Mouse (Mus musculus): Measurements from ENCODE around the gene Cadm2. TPM values are rescaled to one million over a fixed set of nuclear protein-coding genes. Genes with fewer than 3 reads are reported as not detected.

The Cadm2 gene
- polyA plus RNA-seq, 1 experiment, result 0.85 TPM

DNA sequence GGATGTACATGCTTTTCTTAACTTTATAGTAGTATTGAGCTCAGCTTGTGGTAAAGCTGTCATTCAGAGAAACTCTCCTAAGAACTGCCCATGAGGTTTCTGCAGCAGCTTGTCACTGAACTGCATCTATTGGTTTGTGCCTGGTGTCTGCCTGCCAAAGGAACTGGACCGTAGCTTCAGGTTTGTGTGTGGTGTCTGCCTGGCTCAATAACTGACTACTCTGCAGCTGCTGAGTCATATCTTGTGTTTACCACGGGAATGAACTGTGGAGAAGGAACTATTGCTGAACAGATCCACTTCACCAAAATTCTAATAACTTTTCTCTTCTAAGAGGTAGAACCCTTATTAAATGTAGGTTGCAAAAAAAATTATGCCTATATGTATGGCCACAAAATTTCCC is 603.0 kb downstream of the Cadm2 start:
- WGBS, result 62% methylated on average over 2 of the region's 2 CpGs

DNA sequence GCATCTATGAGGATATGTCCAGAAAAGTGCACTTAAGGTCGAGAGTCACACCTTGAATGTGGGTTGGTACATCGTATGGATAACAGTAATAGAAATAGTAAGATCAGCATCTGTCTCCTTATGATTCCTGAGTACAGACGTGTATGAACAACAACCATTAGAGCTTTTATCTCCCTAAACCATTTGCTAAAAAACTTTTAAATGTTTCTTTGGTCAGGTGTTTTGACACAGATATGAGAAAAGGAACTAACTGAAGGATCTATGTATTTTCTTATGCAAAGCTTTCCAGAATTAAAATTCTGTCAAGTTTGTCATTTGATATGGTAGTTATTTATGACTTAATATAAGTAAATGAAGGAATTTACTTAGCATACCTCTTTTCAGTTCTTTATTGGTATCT is 617.5 kb downstream of the Cadm2 start:
- no peak for DNase-seq
- Histone ChIP-seq H3K4me3 (ENCODE audit: control insufficient read depth, insufficient read depth, low read length) (no peak overlapping the region), H3K4me1 (replicated peaks; ENCODE audit: control insufficient read depth, insufficient read depth, low read length) (no peaks in the 10 kb centered on the region), H3K27me3 (ENCODE audit: control insufficient read depth, insufficient read depth, low read length) (no peaks in the 10 kb centered on the region), H3K36me3 (ENCODE audit: control insufficient read depth, insufficient read depth, low read length) (no peaks in the 10 kb centered on the region), H3K27ac (ENCODE audit: control insufficient read depth, insufficient read depth, low read length) (no peak overlapping the region)
- 75% methylated on average over 3 of the region's 3 CpGs for WGBS
- TF ChIP-seq CTCF (IDR thresholded peaks at IDR 0.05; ENCODE audit: borderline replicate concordance, control insufficient read depth, extremely low read depth, insufficient read depth, low read length, poor library complexity), result no peak
- no peak for TF ChIP-seq POLR2A (IDR thresholded peaks at IDR 0.05; ENCODE audit: control insufficient read depth, extremely low read depth, insufficient read depth, low read length, poor library complexity)

More for the DNA sequence above, 603.0 kb downstream of the Cadm2 start:
- no peak overlapping the region for H3K27ac ChIP-seq (ENCODE audit: control insufficient read depth, insufficient read depth, low read length)
- no peak for DNase-seq
- no peak overlapping the region for H3K4me3 ChIP-seq (ENCODE audit: control insufficient read depth, insufficient read depth, low read length)
- TF ChIP-seq POLR2A (IDR thresholded peaks at IDR 0.05; ENCODE audit: control insufficient read depth, extremely low read depth, insufficient read depth, low read length, poor library complexity) (no peak), CTCF (IDR thresholded peaks at IDR 0.05; ENCODE audit: borderline replicate concordance, control insufficient read depth, extremely low read depth, insufficient read depth, low read length, poor library complexity) (no peak)
- H3K27me3 ChIP-seq (ENCODE audit: control insufficient read depth, insufficient read depth, low read length), result no peaks in the 10 kb centered on the region
- H3K4me1 ChIP-seq (replicated peaks; ENCODE audit: control insufficient read depth, insufficient read depth, low read length), result no peaks in the 10 kb centered on the region
- H3K36me3 ChIP-seq (ENCODE audit: control insufficient read depth, insufficient read depth, low read length), result no peaks in the 10 kb centered on the region

DNA sequence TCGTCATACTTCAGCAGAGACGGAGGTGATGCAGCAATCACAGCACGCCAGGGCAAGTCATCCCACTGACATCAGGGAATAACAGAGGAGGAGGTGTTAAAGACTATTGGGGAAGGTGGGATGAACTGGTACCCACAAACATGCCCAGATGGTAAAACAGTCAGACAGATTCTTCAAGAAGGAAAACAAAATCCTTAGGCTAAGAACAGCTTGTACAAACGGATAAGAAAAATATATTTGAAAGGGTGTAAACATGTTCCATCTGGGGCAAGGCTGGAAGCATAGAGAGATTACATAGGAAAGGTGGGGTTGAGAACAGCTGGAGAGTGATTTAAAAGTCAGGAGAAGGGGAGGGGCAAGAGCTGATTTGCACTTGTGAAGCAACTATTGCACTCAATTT is 619.0 kb downstream of the Cadm2 start:
- Histone ChIP-seq H3K36me3 (ENCODE audit: control insufficient read depth, insufficient read depth, low read length) (no peaks in the 10 kb centered on the region), H3K27ac (ENCODE audit: control insufficient read depth, insufficient read depth, low read length) (no peak overlapping the region), H3K4me1 (replicated peaks; ENCODE audit: control insufficient read depth, insufficient read depth, low read length) (no peaks in the 10 kb centered on the region), H3K4me3 (ENCODE audit: control insufficient read depth, insufficient read depth, low read length) (no peak overlapping the region), H3K27me3 (ENCODE audit: control insufficient read depth, insufficient read depth, low read length) (no peaks in the 10 kb centered on the region)
- DNase-seq, result no peak
- TF ChIP-seq CTCF (IDR thresholded peaks at IDR 0.05; ENCODE audit: borderline replicate concordance, control insufficient read depth, extremely low read depth, insufficient read depth, low read length, poor library complexity), result no peak
- TF ChIP-seq POLR2A (IDR thresholded peaks at IDR 0.05; ENCODE audit: control insufficient read depth, extremely low read depth, insufficient read depth, low read length, poor library complexity), result no peak
- 68% methylated on average over 4 of the region's 4 CpGs for WGBS

DNA sequence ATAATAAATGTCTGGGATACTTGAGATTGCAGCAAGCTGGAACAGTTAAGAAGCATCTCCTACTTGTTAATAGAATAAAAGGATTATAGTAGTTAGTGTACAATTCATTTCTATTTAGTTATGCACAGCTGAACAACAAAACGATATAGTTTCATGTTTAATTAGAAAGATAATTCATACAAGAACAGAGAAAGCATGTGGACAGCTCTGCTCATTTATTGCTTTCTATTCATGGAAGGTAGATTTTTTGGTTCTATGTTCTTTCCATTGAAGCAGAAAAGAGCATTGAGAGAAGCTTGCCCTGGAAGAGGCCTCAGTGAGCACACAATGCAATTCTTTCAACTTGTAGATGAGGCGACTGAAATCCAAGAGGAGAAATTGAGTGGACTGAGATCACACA is 623.2 kb downstream of the Cadm2 start:
- no peaks in the 10 kb centered on the region for H3K36me3 ChIP-seq (ENCODE audit: control insufficient read depth, insufficient read depth, low read length)
- no peak overlapping the region for H3K4me3 ChIP-seq (ENCODE audit: control insufficient read depth, insufficient read depth, low read length)
- no peak for TF ChIP-seq CTCF (IDR thresholded peaks at IDR 0.05; ENCODE audit: borderline replicate concordance, control insufficient read depth, extremely low read depth, insufficient read depth, low read length, poor library complexity)
- TF ChIP-seq POLR2A (IDR thresholded peaks at IDR 0.05; ENCODE audit: control insufficient read depth, extremely low read depth, insufficient read depth, low read length, poor library complexity), result no peak
- DNase-seq, result no peak
- WGBS, result 92% methylated on average over 2 of the region's 2 CpGs
- no peaks in the 10 kb centered on the region for H3K4me1 ChIP-seq (replicated peaks; ENCODE audit: control insufficient read depth, insufficient read depth, low read length)
- no peak overlapping the region for H3K27ac ChIP-seq (ENCODE audit: control insufficient read depth, insufficient read depth, low read length)
- H3K27me3 ChIP-seq (ENCODE audit: control insufficient read depth, insufficient read depth, low read length), result no peaks in the 10 kb centered on the region

DNA sequence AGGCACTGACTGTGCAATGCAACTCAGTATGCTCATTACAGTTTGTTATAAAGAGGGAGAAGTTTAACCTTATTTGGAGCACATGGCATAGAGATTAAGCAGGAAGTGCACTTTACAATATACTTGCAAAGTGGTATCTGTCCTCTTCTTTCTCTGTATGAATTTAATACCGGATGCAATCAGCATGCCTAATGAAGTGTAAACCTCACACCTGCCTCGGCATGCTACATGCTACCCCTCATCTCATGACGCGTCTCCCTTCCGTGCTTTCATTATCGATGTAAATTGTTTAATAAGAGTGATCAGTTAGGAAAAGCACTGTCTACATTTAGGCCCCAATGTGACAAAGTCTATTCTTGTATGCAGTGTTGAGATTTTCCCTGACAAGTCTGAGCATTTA is 633.0 kb downstream of the Cadm2 start:
- 91% methylated on average over 6 of the region's 6 CpGs for WGBS
- TF ChIP-seq CTCF (IDR thresholded peaks at IDR 0.05; ENCODE audit: borderline replicate concordance, control insufficient read depth, extremely low read depth, insufficient read depth, low read length, poor library complexity) (no peak), POLR2A (IDR thresholded peaks at IDR 0.05; ENCODE audit: control insufficient read depth, extremely low read depth, insufficient read depth, low read length, poor library complexity) (no peak)
- H3K27me3 ChIP-seq (ENCODE audit: control insufficient read depth, insufficient read depth, low read length), result no peaks in the 10 kb centered on the region

DNA sequence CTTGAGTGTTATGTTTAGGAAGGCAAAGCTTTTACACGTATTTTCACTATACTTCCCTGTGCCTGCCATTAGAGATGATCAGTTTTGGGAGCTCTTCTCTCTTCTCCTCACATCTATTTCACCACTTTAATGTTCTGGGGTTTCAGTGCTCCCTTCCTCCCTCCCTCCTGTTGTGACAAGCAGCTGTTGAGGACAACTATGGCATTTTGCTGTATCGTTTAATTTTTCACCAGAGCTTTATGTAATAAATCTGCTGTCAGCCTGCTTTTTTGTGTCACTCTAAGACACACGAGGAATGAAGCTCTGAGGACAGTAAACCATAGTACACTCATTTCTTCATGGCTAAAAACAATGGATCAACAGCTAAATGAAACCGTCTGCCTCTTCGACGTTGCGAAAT is 633.8 kb downstream of the Cadm2 start:
- Histone ChIP-seq H3K4me1 (replicated peaks; ENCODE audit: control insufficient read depth, insufficient read depth, low read length) (no peaks in the 10 kb centered on the region), H3K27ac (ENCODE audit: control insufficient read depth, insufficient read depth, low read length) (no peak overlapping the region), H3K36me3 (ENCODE audit: control insufficient read depth, insufficient read depth, low read length) (no peaks in the 10 kb centered on the region), H3K27me3 (ENCODE audit: control insufficient read depth, insufficient read depth, low read length) (no peaks in the 10 kb centered on the region), H3K4me3 (ENCODE audit: control insufficient read depth, insufficient read depth, low read length) (no peak overlapping the region)
- TF ChIP-seq POLR2A (IDR thresholded peaks at IDR 0.05; ENCODE audit: control insufficient read depth, extremely low read depth, insufficient read depth, low read length, poor library complexity), result no peak
- TF ChIP-seq CTCF (IDR thresholded peaks at IDR 0.05; ENCODE audit: borderline replicate concordance, control insufficient read depth, extremely low read depth, insufficient read depth, low read length, poor library complexity), result no peak
- no peak for DNase-seq
- 81% methylated on average over 7 of the region's 7 CpGs for WGBS

More for the DNA sequence above, 633.0 kb downstream of the Cadm2 start:
- no peak for DNase-seq
- Histone ChIP-seq H3K4me3 (ENCODE audit: control insufficient read depth, insufficient read depth, low read length) (no peak overlapping the region), H3K36me3 (ENCODE audit: control insufficient read depth, insufficient read depth, low read length) (no peaks in the 10 kb centered on the region), H3K27ac (ENCODE audit: control insufficient read depth, insufficient read depth, low read length) (no peak overlapping the region), H3K4me1 (replicated peaks; ENCODE audit: control insufficient read depth, insufficient read depth, low read length) (no peaks in the 10 kb centered on the region)

DNA sequence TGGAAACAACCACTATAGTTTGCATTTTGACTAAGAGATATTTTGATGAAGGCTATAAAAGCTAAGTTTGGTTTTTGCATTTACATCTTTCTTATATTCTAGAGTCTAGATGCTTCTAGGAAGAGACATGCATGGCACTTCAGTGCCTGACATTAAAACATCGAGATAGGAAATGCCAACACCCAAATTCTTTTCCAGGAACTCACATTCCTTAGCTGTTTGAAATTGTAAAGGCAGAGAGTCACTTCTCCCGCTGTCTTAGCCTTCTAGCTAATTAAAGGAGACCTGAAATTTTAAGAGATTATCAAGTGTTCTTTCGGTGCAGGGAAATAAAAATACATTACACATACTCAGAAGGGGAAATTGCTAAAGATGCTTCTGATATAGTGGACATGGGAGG is 649.8 kb downstream of the Cadm2 start:
- Histone ChIP-seq H3K27me3 (ENCODE audit: control insufficient read depth, insufficient read depth, low read length) (no peaks in the 10 kb centered on the region), H3K27ac (ENCODE audit: control insufficient read depth, insufficient read depth, low read length) (no peak overlapping the region), H3K4me1 (replicated peaks; ENCODE audit: control insufficient read depth, insufficient read depth, low read length) (no peaks in the 10 kb centered on the region), H3K4me3 (ENCODE audit: control insufficient read depth, insufficient read depth, low read length) (no peak overlapping the region), H3K36me3 (ENCODE audit: control insufficient read depth, insufficient read depth, low read length) (no peaks in the 10 kb centered on the region)
- DNase-seq, result no peak
- TF ChIP-seq CTCF (IDR thresholded peaks at IDR 0.05; ENCODE audit: borderline replicate concordance, control insufficient read depth, extremely low read depth, insufficient read depth, low read length, poor library complexity) (no peak), POLR2A (IDR thresholded peaks at IDR 0.05; ENCODE audit: control insufficient read depth, extremely low read depth, insufficient read depth, low read length, poor library complexity) (no peak)
- 47% methylated on average over 3 of the region's 3 CpGs for WGBS

Measured in thymus, adult 2 months (tissue).